Mouse (Mus musculus) MEL (cell line): ENCODE data around the gene Cd59a. TPM values are rescaled to one million over a fixed set of nuclear protein-coding genes. Genes with fewer than 3 reads are reported as not detected.
A peak's percentile ranks its signal among the peaks of the same experiment; 100 is the strongest.
"Not testable (repeated sequence)": the region's sequence is repeated elsewhere in the genome, so short reads cannot be mapped to it uniquely, and the experiment has no call there.

ENCODE experiments used
- DNase-seq: peaks from one replicate; pipeline ENCODE4 v3.0.0; 2011; ENCODE audit warnings: low read depth, low spot score
- H3K27ac ChIP-seq: 2 replicates; pipeline ENCODE4 v1.5.1; 2012; ENCODE audit warnings: low read depth, mild to moderate bottlenecking, control low read depth, low read length, moderate library complexity; ENCODE audit not compliant: control insufficient read depth
- H3K27me3 ChIP-seq, 2 experiments: fragments of 150-350 bp in 1 of 2; sonication (generic) in 1 of 2; 2 replicates each; pipeline ENCODE4 v1.6.1; 2012; ENCODE audit warnings: low read length in 2 of 2, mild to moderate bottlenecking in 2 of 2, improper control_type of control experiment in 1 of 2, moderate library complexity in 1 of 2; ENCODE audit not compliant: insufficient read depth in 2 of 2, control insufficient read depth in 1 of 2
- H3K36me3 ChIP-seq, 2 experiments: 2 replicates each; pipeline ENCODE4 v1.6.1; 2012 to 2014; ENCODE audit warnings: low read length in 2 of 2, improper control_type of control experiment in 1 of 2, inconsistent platforms in 1 of 2, mild to moderate bottlenecking in 1 of 2; ENCODE audit not compliant: insufficient read depth in 2 of 2, control insufficient read depth in 1 of 2
- H3K4me1 ChIP-seq, 2 experiments: fragments of 150-350 bp in 1 of 2; sonication (generic) in 1 of 2; 2 replicates each; pipeline ENCODE4 v1.6.1; 2012; ENCODE audit warnings: low read length in 2 of 2, improper control_type of control experiment in 1 of 2, mild to moderate bottlenecking in 1 of 2; ENCODE audit not compliant: insufficient read depth in 2 of 2, control insufficient read depth in 1 of 2
- H3K4me3 ChIP-seq, 2 experiments: fragments of 150-350 bp in 1 of 2; sonication (generic) in 1 of 2; 2 replicates each; pipeline ENCODE4 v1.5.1; 2012; ENCODE audit warnings: low read depth in 2 of 2, low read length in 2 of 2, mild to moderate bottlenecking in 2 of 2, moderate library complexity in 2 of 2, control low read depth in 1 of 2, improper control_type of control experiment in 1 of 2; ENCODE audit not compliant: control insufficient read depth in 1 of 2, insufficient read depth in 1 of 2
- H3K79me2 ChIP-seq: 2 replicates; pipeline ENCODE4 v1.6.1; 2012; ENCODE audit warnings: mild to moderate bottlenecking, low read length, moderate library complexity; ENCODE audit not compliant: control insufficient read depth, poor library complexity, insufficient read depth
- H3K9ac ChIP-seq: 2 replicates; pipeline ENCODE4 v1.6.1; 2012; ENCODE audit warnings: low read depth, mild to moderate bottlenecking, control low read depth, low read length, moderate library complexity; ENCODE audit not compliant: control insufficient read depth, poor library complexity, severe bottlenecking
- H3K9me3 ChIP-seq: fragments of 150-350 bp; sonication (generic); replicated peaks from 2 replicates; pipeline ENCODE4 v1.6.1; 2012; ENCODE audit warnings: mild to moderate bottlenecking, low read length, improper control_type of control experiment, moderate library complexity; ENCODE audit not compliant: insufficient read depth
- ETS1 ChIP-seq: IDR thresholded peaks from 2 replicates; pipeline ENCODE4 v1.6.1; 2012; ENCODE audit warnings: low read depth, mild to moderate bottlenecking, inconsistent platforms, low read length, improper control_type of control experiment, moderate library complexity
- GATA1 ChIP-seq: IDR thresholded peaks from 2 replicates; pipeline ENCODE4 v1.6.1; 2011; ENCODE audit warnings: low read depth, low read length, improper control_type of control experiment
- KAT2A ChIP-seq: conservative IDR thresholded peaks from 2 replicates; pipeline ENCODE4 v1.6.1; 2012; ENCODE audit warnings: low read depth, low read length, improper control_type of control experiment, inconsistent platforms
- MAFK ChIP-seq: IDR thresholded peaks from 2 replicates; pipeline ENCODE4 v1.6.1; 2011; ENCODE audit warnings: low read depth, mild to moderate bottlenecking, low read length, improper control_type of control experiment, borderline replicate concordance
- MYC ChIP-seq: IDR thresholded peaks from 2 replicates; pipeline ENCODE4 v1.6.1; 2011; ENCODE audit warnings: low read depth, mild to moderate bottlenecking, low read length, improper control_type of control experiment, moderate library complexity
- NRF1 ChIP-seq: IDR thresholded peaks from 2 replicates; pipeline ENCODE4 v1.6.1; 2014; ENCODE audit warnings: low read depth, mild to moderate bottlenecking, inconsistent platforms, low read length, improper control_type of control experiment, moderate library complexity; ENCODE audit not compliant: poor library complexity, insufficient read depth, severe bottlenecking
- POLR2A ChIP-seq, 2 experiments: IDR thresholded peaks; 2 replicates each; pipeline ENCODE4 v1.6.1; 2011 to 2012; ENCODE audit warnings: low read length in 2 of 2, mild to moderate bottlenecking in 2 of 2, control low read depth in 1 of 2, improper control_type of control experiment in 1 of 2, low read depth in 1 of 2, moderate library complexity in 1 of 2; ENCODE audit not compliant: control insufficient read depth in 1 of 2, insufficient read depth in 1 of 2, poor library complexity in 1 of 2
- RAD21 ChIP-seq: IDR thresholded peaks from 2 replicates; pipeline ENCODE4 v1.6.1; 2011; ENCODE audit warnings: mild to moderate bottlenecking, low read depth, low read length, improper control_type of control experiment
- RCOR1 ChIP-seq: IDR thresholded peaks from 2 replicates; pipeline ENCODE4 v1.6.1; 2012; ENCODE audit warnings: low read depth, mild to moderate bottlenecking, inconsistent platforms, low read length, improper control_type of control experiment
- SIN3A ChIP-seq: IDR thresholded peaks from 2 replicates; pipeline ENCODE4 v1.6.1; 2012; ENCODE audit warnings: low read length, improper control_type of control experiment, inconsistent platforms
- TAL1 ChIP-seq: IDR thresholded peaks from 2 replicates; pipeline ENCODE4 v1.6.1; 2012; ENCODE audit warnings: mild to moderate bottlenecking, inconsistent platforms, low read length, moderate library complexity, mixed read lengths
- TCF12 ChIP-seq: IDR thresholded peaks from 2 replicates; pipeline ENCODE4 v1.6.1; 2014; ENCODE audit warnings: low read depth, mild to moderate bottlenecking, inconsistent platforms, low read length, improper control_type of control experiment, moderate library complexity
- ZMIZ1 ChIP-seq: IDR thresholded peaks from 2 replicates; pipeline ENCODE4 v1.6.1; 2012; ENCODE audit warnings: low read depth, mild to moderate bottlenecking, inconsistent platforms, low read length, improper control_type of control experiment, moderate library complexity
- ZNF384 ChIP-seq: IDR thresholded peaks from 2 replicates; pipeline ENCODE4 v1.6.1; 2012; ENCODE audit warnings: low read depth, mild to moderate bottlenecking, inconsistent platforms, low read length, improper control_type of control experiment
- polyA plus RNA-seq, 2 experiments: library from polyadenylated mRNA; stranded (reverse) in 1 of 2; unstranded in 1 of 2; fragments of >175 nt in 1 of 2; fragments of >200 nt in 1 of 2; gene quantifications; 2 replicates each; pipeline versions ENCODE4 v1.2.1 to v1.2.4; 2012; ENCODE audit warnings: low replicate concordance in 2 of 2, low read depth in 1 of 2; ENCODE audit not compliant: insufficient read length in 2 of 2, insufficient read depth in 1 of 2, missing spikeins in 1 of 2
- total RNA-seq: library from RNA; depleted of rRNA; stranded (reverse); fragments of 300-350 nt; gene quantifications from 2 replicates; pipeline ENCODE4 v1.2.3, GENCODE M21; 2012

Gene Cd59a
- total and polyA plus RNA-seq, 3 experiments: 0.08 to 0.96 TPM; not detected in 1

DNA sequence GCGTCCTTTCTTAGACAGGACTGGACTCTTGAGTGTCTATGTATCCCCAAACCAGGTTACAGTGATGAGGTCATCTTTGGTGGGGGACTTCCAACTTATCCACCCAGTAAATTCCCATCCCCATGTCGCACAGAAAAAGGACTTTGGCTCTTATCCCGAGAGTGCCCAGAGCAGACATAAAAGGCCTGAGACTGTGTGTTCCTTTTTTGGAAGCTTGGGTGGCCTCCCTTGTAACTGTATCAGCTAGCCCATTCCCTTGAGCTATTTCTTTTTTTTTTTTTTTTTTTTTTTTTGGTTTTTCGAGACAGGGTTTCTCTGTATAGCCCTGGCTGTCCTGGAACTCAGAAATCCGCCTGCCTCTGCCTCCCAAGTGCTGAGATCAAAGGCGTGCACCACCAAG lies 30.1 kb upstream of the Cd59a start, which contains the start of gene Gm10912:
Gene Gm10912, plus strand, starts transcription at position 301 of the 400 bp plus-strand sequence.
- H3K79me2 ChIP-seq, H3K4me1 ChIP-seq, H3K36me3 ChIP-seq, H3K27me3 ChIP-seq, H3K9ac ChIP-seq, H3K9me3 ChIP-seq, H3K4me3 ChIP-seq, H3K27ac ChIP-seq, DNase-seq: not testable (repeated sequence)
- TF ChIP-seq ZNF384: 0 out of 2 replicates have a peak, but pooled peaks have one; percentile 13

- not testable (repeated sequence) for H3K4me1 ChIP-seq, H3K4me3 ChIP-seq, H3K27ac ChIP-seq, H3K9ac ChIP-seq, H3K27me3 ChIP-seq, H3K9me3 ChIP-seq, DNase-seq, H3K36me3 ChIP-seq, H3K79me2 ChIP-seq
Observed at GRCm38 (mm10) chr2:104068450-104068849, 27.2 kb upstream of the Cd59a start, which contains the start of gene Gm10799. Gene Gm10799 (minus strand): TSS chr2:104068550.

GRCm38 (mm10) chr2:104069704-104070185 lies 25.9 kb upstream of the Cd59a start, which contains the start of gene Cd59b:
Gene Cd59b (plus strand): TSS chr2:104069849.
- H3K4me1 ChIP-seq: peaks cover 4 to 5% of the 10 kb centered on the region in 2 experiments; a peak in 3 of 4 replicates
- no peak within 1 kb of the TSS for H3K9ac ChIP-seq
- peak; percentile 63 for DNase-seq
- H3K79me2 ChIP-seq: no peaks in the 10 kb centered on the region
- H3K36me3 ChIP-seq: peaks cover 0 to 2% of the 10 kb centered on the region in 2 experiments; a peak in 2 of 4 replicates
- H3K27me3 ChIP-seq: no peaks in the 10 kb centered on the region
- TF ChIP-seq POLR2A (IDR thresholded peaks at IDR 0.05; ENCODE audit: control insufficient read depth in 1 of 2, insufficient read depth in 1 of 2, low read depth in 1 of 2, low read length in 2 of 2, poor library complexity in 1 of 2) (no peak), SIN3A (no peak), MYC (no peak), GATA1 (no peak), MAFK (no peak), RCOR1 (no peak), RAD21 (no peak), ETS1 (no peak), TCF12 (no peak), ZMIZ1 (no peak), ZNF384 (no peak), KAT2A (no peak), TAL1 (no peak), NRF1 (no peak)
- no peaks in the 10 kb centered on the region for H3K9me3 ChIP-seq
- 0 out of 4 replicates have a peak within 1 kb of the TSS, but pooled peaks of 1 of the 2 experiments have one; percentile 21 for H3K4me3 ChIP-seq
- no peak within 1 kb of the TSS for H3K27ac ChIP-seq
